Mouse (Mus musculus) MN1 (cell line): Measurements from ENCODE around the gene Rpl39.
"Not testable (repeated sequence)": the region's sequence is repeated elsewhere in the genome, so short reads cannot be mapped to it uniquely, and the experiment has no call there.

Experiments
- DNase-seq: peaks from one replicate; pipeline ENCODE4 v3.0.0-alpha.2; 2016; ENCODE audit warnings: low spot score

The Rpl39 gene

GRCm38 (mm10) chrX:37084927-37085660 lies at the start of gene Rpl39:
Rpl39 (minus strand) TSS chrX:37085402.
- DNase-seq, result peak; percentile 86

DNA sequence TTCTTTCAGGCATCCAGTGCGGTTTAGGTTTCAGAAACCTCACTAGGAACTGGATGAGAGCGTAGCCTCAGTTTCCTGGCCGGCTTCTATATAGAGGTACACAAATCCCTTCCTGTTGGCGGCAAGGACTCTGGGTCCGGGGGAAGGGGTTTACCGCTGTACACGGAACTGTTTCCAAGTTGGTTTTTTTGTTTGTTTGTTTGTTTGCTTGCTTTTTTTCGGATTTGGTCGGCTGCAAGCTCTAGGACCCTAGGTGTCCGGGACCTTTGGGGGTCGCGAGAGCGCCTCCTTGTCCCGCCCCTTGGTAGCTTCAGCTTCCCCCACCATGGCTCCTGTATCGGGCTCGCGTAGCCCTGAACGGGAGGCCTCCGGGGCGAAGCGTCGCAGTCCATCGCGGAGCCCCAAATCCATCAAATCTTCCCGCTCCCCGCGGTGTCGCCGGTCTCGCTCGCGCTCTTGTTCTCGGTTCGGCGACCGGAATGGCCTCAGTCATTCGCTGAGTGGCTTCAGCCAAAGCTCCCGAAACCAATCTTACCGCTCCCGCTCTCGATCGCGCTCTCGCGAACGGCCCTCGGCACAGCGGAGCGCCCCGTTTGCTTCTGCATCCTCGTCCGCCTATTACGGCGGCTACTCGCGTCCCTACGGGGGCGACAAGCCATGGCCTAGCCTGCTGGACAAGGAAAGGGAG lies 41.6 kb upstream of the Rpl39 start, which contains the start of gene Nkap:
Gene Nkap (plus strand): TSS at position 125 of the 688 bp plus-strand sequence.
- peak; percentile 79 for DNase-seq

GRCm38 (mm10) chrX:37125511-37125910 lies 40.3 kb upstream of the Rpl39 start:
- DNase-seq, result no peak

DNA sequence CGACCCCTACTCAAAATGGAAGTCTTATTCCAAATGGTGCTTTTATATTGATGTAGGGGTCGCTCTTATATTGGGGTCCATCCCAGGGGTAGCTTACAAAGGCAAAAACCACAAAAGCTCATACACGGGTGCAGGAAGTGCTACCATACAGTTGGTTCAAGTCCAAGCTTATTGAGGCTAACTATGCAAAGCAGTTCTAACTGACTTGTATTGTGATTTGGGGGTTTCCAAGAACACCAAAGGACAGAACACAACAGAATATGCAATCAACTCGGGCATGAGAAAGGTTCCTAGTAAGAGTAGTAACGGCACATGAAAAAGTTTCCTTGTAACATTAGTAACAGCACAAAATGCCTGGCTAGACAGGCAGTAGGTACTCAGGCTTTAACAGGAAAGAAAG lies 35.0 kb upstream of the Rpl39 start:
- DNase-seq, result no peak

GRCm38 (mm10) chrX:37119585-37119984 lies 34.4 kb upstream of the Rpl39 start:
- no peak for DNase-seq

DNA sequence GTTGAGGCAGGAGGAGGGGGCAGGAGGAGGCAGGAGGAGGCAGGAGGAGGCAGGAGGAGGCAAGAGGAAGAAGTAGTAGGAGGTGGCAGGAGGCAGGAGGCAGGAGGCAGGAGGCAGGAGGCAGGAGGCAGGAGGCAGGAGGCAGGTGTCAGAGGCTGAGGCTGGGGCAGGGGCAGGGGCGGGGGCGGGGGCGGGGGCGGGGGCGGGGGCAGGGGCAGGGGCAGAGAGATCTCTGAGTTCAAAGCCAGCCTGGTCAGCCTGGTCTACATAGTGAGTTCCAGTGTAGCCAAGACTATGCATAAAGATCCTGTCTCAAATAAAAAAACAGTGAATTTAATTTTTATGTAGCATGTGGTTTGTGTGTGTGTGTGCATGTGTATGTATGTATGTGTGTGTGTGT lies 31.9 kb upstream of the Rpl39 start:
- no peak for DNase-seq

- no peak for DNase-seq
Measured at GRCm38 (mm10) chrX:37110881-37111193, 25.6 kb upstream of the Rpl39 start.

GRCm38 (mm10) chrX:37110193-37110880 lies 25.1 kb upstream of the Rpl39 start, which contains the start of gene Upf3b:
Upf3b (minus strand) TSS chrX:37110322.
- peak; percentile 94 for DNase-seq

GRCm38 (mm10) chrX:37109526-37110192 lies 24.5 kb upstream of the Rpl39 start:
- no peak for DNase-seq

GRCm38 (mm10) chrX:37103826-37104225 lies 18.6 kb upstream of the Rpl39 start:
- no peak for DNase-seq

DNA sequence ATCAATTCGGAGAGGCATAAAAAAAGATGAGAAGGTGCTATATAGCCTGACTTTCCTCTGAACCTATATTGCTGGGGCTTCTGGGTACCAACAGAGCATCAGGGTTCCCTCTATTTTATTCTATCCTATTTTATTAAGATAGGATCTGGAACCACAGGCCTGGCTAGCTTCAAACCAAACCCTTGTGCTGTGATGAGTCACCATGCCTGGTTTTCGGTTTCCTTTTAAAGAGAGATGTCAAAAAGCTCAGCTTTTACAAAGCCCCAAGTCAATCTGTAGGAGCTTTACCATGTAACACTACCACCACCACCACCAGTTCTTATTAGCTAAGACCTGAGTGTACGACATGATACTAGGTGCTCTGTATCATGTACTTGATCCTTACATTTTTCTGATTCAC lies 13.5 kb upstream of the Rpl39 start:
- DNase-seq, result peak; percentile 68

DNA sequence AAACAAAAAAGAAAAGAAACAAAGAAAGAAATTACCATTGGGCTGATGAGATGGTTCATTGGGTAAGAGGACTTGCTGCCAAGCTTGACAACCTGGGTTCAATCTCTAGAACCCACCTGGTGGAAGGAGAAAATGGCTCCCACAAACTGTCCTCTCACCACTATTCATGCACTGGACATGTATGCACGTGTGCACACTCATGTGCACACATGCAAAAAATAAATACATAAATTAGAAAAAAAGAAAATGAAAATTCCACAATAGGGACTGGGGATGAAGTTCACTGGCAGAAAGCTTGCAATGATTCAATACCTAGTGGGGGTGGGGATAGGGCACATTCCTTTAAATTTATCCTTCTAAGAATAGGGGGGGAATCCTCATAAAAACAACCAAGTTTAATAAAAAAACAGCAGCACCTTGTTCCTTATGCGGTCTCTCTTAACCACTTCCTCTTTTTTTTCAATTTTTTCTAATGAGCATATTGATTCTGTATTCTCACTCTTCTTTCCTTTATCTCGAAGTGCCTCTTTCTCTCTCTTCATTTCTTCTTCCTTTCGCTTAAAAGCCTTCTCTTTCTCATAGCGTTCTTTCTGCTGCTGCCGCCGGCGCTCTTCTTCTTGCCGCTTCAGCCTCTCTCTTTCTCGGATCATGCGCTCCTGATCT lies 10.0 kb upstream of the Rpl39 start:
- no peak for DNase-seq

- no peak for DNase-seq
Measured at GRCm38 (mm10) chrX:37091457-37091856, 6.3 kb upstream of the Rpl39 start.

- no peak for DNase-seq
Measured at GRCm38 (mm10) chrX:37088778-37089177, 3.6 kb upstream of the Rpl39 start.

DNA sequence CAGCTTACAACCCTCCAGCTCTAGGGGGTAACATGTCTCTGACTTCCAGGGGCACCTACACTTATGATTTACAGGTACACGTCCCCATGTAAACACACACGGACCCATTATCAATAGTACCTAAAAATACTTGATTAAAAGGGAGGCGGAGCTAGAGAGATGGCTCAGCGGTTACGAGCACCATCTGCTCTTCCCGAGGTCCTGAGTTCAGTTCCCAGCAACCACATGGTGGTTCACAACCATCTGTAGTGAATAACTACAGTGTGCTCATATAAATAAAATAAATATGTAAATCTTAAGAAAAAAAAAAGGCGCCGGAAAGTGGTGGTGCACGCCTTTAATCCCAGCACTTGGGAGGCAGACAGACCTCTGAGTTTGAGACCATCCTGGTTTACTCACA lies 463 bp upstream of the Rpl39 start:
- no peak for DNase-seq

DNA sequence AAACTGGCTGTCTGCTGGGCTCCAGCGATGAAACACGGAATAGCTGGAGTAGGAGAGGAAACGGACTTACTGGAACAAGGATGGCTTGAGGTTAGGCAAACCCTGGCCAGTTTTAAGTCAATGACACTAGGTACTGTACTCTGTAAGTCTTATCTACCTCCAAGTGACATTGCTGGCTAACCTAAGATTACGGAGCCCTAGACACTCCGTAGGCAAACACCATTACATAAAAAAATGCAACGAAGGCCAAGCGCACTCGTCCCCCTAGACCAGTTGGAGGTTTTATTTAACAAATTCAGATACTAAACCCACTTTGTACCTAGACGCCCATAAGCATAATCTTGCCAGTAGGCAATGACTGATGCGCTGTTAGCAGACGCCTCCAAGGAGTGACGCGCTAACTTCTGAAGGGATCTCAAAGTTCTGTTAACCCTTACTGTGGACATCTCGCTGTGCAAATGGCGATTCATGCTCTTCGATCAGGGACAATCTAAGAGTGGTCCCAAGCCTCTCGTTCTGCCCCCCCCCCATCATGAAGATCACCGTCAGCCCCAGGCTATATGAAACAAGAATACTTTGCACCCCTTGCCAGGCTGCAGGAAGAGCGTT lies 780 bp downstream of the Rpl39 start:
- DNase-seq, result peak; percentile 7

DNA sequence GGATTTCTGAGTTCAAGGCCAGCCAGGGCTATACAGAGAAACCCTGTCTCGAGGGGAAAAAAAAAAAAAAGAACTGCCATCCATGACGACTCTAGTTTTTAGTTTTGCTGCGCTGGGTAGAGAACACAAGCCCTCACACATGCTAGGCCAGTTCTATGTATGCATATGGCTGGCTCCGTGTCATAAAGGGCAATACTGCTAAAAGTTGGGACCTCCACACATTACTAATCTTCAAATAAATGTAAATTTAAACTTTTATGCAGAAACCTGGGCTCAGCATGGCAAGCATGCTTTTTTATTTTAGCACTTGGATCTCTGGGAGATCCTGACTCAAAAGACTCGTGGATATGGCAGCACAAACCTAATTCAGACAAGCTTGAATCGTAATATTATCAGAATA lies 4.0 kb downstream of the Rpl39 start:
- DNase-seq, result no peak

GRCm38 (mm10) chrX:37080345-37080744 lies 4.9 kb downstream of the Rpl39 start:
- not testable (repeated sequence) for DNase-seq

DNA sequence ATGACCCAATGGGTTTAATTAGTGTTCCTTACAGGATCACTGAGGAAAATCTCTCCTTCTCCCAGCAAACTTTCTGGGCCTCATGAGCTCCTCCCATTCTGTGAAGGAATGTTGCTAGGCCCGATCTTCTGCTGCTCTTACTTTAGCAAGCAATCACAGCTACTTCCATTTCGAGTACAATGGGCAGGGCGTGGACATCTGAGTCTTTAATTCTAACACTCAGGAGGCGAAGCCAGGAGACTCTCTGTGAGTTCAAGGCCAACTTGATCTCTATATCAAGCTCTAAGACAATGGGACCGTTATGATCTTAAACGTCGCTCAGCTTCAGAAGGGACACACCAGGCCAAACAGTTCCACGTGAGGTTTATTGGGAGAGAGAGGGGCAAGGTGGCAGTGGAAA lies 8.6 kb downstream of the Rpl39 start:
- no peak for DNase-seq

GRCm38 (mm10) chrX:37074262-37074892 lies 10.8 kb downstream of the Rpl39 start:
- peak; percentile 57 for DNase-seq

GRCm38 (mm10) chrX:37068766-37069165 lies 16.4 kb downstream of the Rpl39 start:
- no peak for DNase-seq
